In genomic region chr7:125541026-125541425, GRCm38 (mm10) we compare ENCODE assay signal across 25 mouse cellular contexts. TPM values are rescaled to one million over a fixed set of nuclear protein-coding genes. Genes with fewer than 3 reads are reported as not detected.
DNase-seq lines count a peak whose midpoint lies in the region; ATAC-seq and TF ChIP-seq lines count a peak whose summit lies in the region.
"Had no signal": no experiment of that assay in that cellular context is flagged by ENCODE, and none has a peak within 500 bp of the region (broad histone marks: within the 10 kb centered on the region; RNA-seq: fewer than 3 reads in every experiment).

No protein-coding gene starts in this region.

- H3K4me3 ChIP-seq in intestine, embryonic 14.5 days (ENCODE audit: low read depth, low read length), result no peak overlapping the region
- H3K4me3 ChIP-seq in intestine, embryonic 15.5 days (replicated peaks), result no peak overlapping the region
- H3K4me3 ChIP-seq in liver, postnatal 0 days (ENCODE audit: low read depth, low read length), result no peak overlapping the region
- no peak overlapping the region for H3K4me3 ChIP-seq in liver, embryonic 12.5 days
- H3K4me3 ChIP-seq: embryonic facial prominence, embryonic 13.5 days; embryonic facial prominence, embryonic 15.5 days; erythroblast, embryonic 14.5 days; forebrain, embryonic 10.5 days; forebrain, embryonic 12.5 days had no signal

- H3K36me3 ChIP-seq in intestine, embryonic 14.5 days (ENCODE audit: control insufficient read depth, insufficient read depth, low read length), result no peaks in the 10 kb centered on the region
- no peaks in the 10 kb centered on the region for H3K36me3 ChIP-seq in intestine, embryonic 15.5 days
- H3K36me3 ChIP-seq in liver, postnatal 0 days (replicated peaks; ENCODE audit: insufficient read depth, low read length), result no peaks in the 10 kb centered on the region
- no peaks in the 10 kb centered on the region for H3K36me3 ChIP-seq in liver, embryonic 12.5 days
- H3K36me3 ChIP-seq: embryonic facial prominence, embryonic 13.5 days; embryonic facial prominence, embryonic 15.5 days; forebrain, embryonic 10.5 days; forebrain, embryonic 12.5 days; G1E had no signal

- TF ChIP-seq CTCF in liver, postnatal 0 days (IDR thresholded peaks at IDR 0.05; ENCODE audit: low read depth), result no peak

- intact Hi-C loops in heart, postnatal 25 days (cut with DNase I), result no loop called here

- TF ChIP-seq EP300 in liver, postnatal 0 days (IDR thresholded peaks at IDR 0.05; ENCODE audit: low read depth), result no peak

- no peaks in the 10 kb centered on the region for H3K9me3 ChIP-seq in intestine, embryonic 14.5 days (ENCODE audit: control insufficient read depth, low read length)
- H3K9me3 ChIP-seq in intestine, embryonic 15.5 days, result no peaks in the 10 kb centered on the region
- H3K9me3 ChIP-seq in liver, postnatal 0 days (ENCODE audit: low read length), result no peaks in the 10 kb centered on the region
- H3K9me3 ChIP-seq in liver, embryonic 12.5 days (replicated peaks), result no peaks in the 10 kb centered on the region
- H3K9me3 ChIP-seq: embryonic facial prominence, embryonic 13.5 days; embryonic facial prominence, embryonic 15.5 days; forebrain, embryonic 10.5 days; forebrain, embryonic 12.5 days; G1E had no signal

- no peak overlapping the region for H3K9ac ChIP-seq in intestine, embryonic 14.5 days (ENCODE audit: low read length)
- H3K9ac ChIP-seq in intestine, embryonic 15.5 days, result no peak overlapping the region
- H3K9ac ChIP-seq in liver, postnatal 0 days (replicated peaks), result no peak overlapping the region
- H3K9ac ChIP-seq in liver, embryonic 12.5 days, result no peak overlapping the region
- H3K9ac ChIP-seq: embryonic facial prominence, embryonic 13.5 days; embryonic facial prominence, embryonic 15.5 days; forebrain, embryonic 12.5 days had no signal

- peak; percentile 89 for DNase-seq in heart, adult 11 months
- no peak for DNase-seq in heart, postnatal 25 days (ENCODE audit: low spot score)
- peak; percentile 38 for DNase-seq in intestine, embryonic 14.5 days (ENCODE audit: low spot score)
- DNase-seq in liver, postnatal 0 days, result no peak
- DNase-seq in embryo, embryonic 10 days (ENCODE audit: low spot score), result no peak
- DNase-seq: adrenal gland, adult 2 months; adrenal gland, postnatal 10 days; adrenal gland, postnatal 25 days; cerebellum, adult 11-12 months; cerebellum, adult 2 months; cerebellum, adult 9-10 months; cerebellum, postnatal 25 days; embryo, embryonic 11 days had no signal

- 93% methylated on average over 1 of the region's 1 CpGs for WGBS in intestine, embryonic 14.5 days
- WGBS in intestine, embryonic 15.5 days, result 90% methylated on average over 1 of the region's 1 CpGs
- WGBS in liver, postnatal 0 days (ENCODE audit: insufficient replicate concordance), result 53% methylated on average over 1 of the region's 1 CpGs
- WGBS in liver, embryonic 12.5 days (ENCODE audit: insufficient replicate concordance), result 62% methylated on average over 1 of the region's 1 CpGs

- no peaks in the 10 kb centered on the region for H3K27me3 ChIP-seq in intestine, embryonic 14.5 days (replicated peaks; ENCODE audit: control insufficient read depth, insufficient read depth, low read length)
- H3K27me3 ChIP-seq in intestine, embryonic 15.5 days (replicated peaks), result no peaks in the 10 kb centered on the region
- no peaks in the 10 kb centered on the region for H3K27me3 ChIP-seq in liver, postnatal 0 days (ENCODE audit: insufficient read depth, low read length)
- H3K27me3 ChIP-seq in liver, embryonic 12.5 days (replicated peaks), result peaks cover 14% of the 10 kb centered on the region
- H3K27me3 ChIP-seq: embryonic facial prominence, embryonic 13.5 days; embryonic facial prominence, embryonic 15.5 days; Patski had no signal

- H3K27ac ChIP-seq in intestine, embryonic 14.5 days (ENCODE audit: low read depth), result no peak overlapping the region
- H3K27ac ChIP-seq in intestine, embryonic 15.5 days, result no peak overlapping the region
- H3K27ac ChIP-seq in liver, postnatal 0 days (ENCODE audit: low read depth), result 0 out of 2 replicates have a peak overlapping the region, but pooled peaks have one; percentile 0
- H3K27ac ChIP-seq in liver, embryonic 12.5 days, result no peak overlapping the region
- H3K27ac ChIP-seq: embryonic facial prominence, embryonic 13.5 days; embryonic facial prominence, embryonic 15.5 days; forebrain, embryonic 10.5 days; forebrain, embryonic 12.5 days had no signal

- H3K4me2 ChIP-seq in intestine, embryonic 14.5 days (ENCODE audit: low read length), result no peak overlapping the region
- H3K4me2 ChIP-seq in intestine, embryonic 15.5 days (replicated peaks), result no peak overlapping the region
- H3K4me2 ChIP-seq in liver, postnatal 0 days (ENCODE audit: low read depth, low read length), result no peak overlapping the region
- H3K4me2 ChIP-seq in liver, embryonic 12.5 days, result no peak overlapping the region
- H3K4me2 ChIP-seq: embryonic facial prominence, embryonic 13.5 days; embryonic facial prominence, embryonic 15.5 days; forebrain, embryonic 12.5 days had no signal

- ATAC-seq in intestine, embryonic 14.5 days (replicated peaks; ENCODE audit: low FRiP score, low TSS enrichment, low read depth), result no peak
- ATAC-seq in intestine, embryonic 15.5 days, result no peak
- ATAC-seq in liver, postnatal 0 days, result no peak
- ATAC-seq in liver, embryonic 12.5 days, result no peak
- ATAC-seq: activated CD4-positive, CD25-positive, alpha-beta regulatory T cell, adult 4 months; forebrain, embryonic 14.5 days; forebrain, embryonic 16.5 days; Patski had no signal

- no peaks in the 10 kb centered on the region for H3K4me1 ChIP-seq in intestine, embryonic 14.5 days (replicated peaks; ENCODE audit: control insufficient read depth, insufficient read depth, low read length)
- no peaks in the 10 kb centered on the region for H3K4me1 ChIP-seq in intestine, embryonic 15.5 days (replicated peaks)
- peaks cover 10% of the 10 kb centered on the region for H3K4me1 ChIP-seq in liver, postnatal 0 days (ENCODE audit: insufficient read depth)
- H3K4me1 ChIP-seq in liver, embryonic 12.5 days, result peaks cover 12% of the 10 kb centered on the region

RNA-seq across cellular contexts. Expression of gene Il4ra, which starts 10.9 kb away (rescaled TPM):
- total RNA-seq in heart, postnatal 25 days (2021), result 10 to 100 TPM; 13.3 to 18.6 TPM
- polyA plus RNA-seq in intestine, embryonic 14.5 days (2014; fragmentation: Nextera tagmentation; extraction: Ambion mirVana), result 6.2 and 8.2 TPM in 2 replicates
- polyA plus RNA-seq in intestine, embryonic 15.5 days (2015; fragmentation: Nextera tagmentation; extraction: Ambion mirVana), result 10.4 and 11.8 TPM in 2 replicates
- polyA plus RNA-seq in liver, postnatal 0 days (2015; fragmentation: Nextera tagmentation; extraction: Ambion mirVana), result 8.7 and 9.5 TPM in 2 replicates
- polyA plus RNA-seq in liver, embryonic 12.5 days (2016; fragmentation: Nextera tagmentation; extraction: Ambion mirVana), result 4.1 and 5.2 TPM in 2 replicates

RNA-seq across cellular contexts. Expression of gene Nsmce1, which starts 49.6 kb away (rescaled TPM):
- 10 to 100 TPM; 26.7 to 30.5 TPM for total RNA-seq in heart, postnatal 25 days (2021)
- polyA plus RNA-seq in intestine, embryonic 14.5 days (2014; fragmentation: Nextera tagmentation; extraction: Ambion mirVana), result 128 and 130 TPM in 2 replicates
- polyA plus RNA-seq in intestine, embryonic 15.5 days (2015; fragmentation: Nextera tagmentation; extraction: Ambion mirVana), result 120 TPM in 2 replicates
- 47.6 and 49.2 TPM in 2 replicates for polyA plus RNA-seq in liver, postnatal 0 days (2015; fragmentation: Nextera tagmentation; extraction: Ambion mirVana)
- 97.0 and 97.7 TPM in 2 replicates for polyA plus RNA-seq in liver, embryonic 12.5 days (2016; fragmentation: Nextera tagmentation; extraction: Ambion mirVana)

Comparison
In these comparisons a context has a peak if more than half of its experiments do, and no peak if none do; other contexts are left out.
1. DNase-seq: peak in heart, adult 11 months (single experiment) and intestine, embryonic 14.5 days (single experiment); none in heart, postnatal 25 days (single experiment), liver, postnatal 0 days (single experiment) and embryo, embryonic 10 days (single experiment).